8 mouse cellular contexts compared by ENCODE assay signal in genomic region chr17:56035216-56035615, GRCm38 (mm10). TPM values are rescaled to one million over a fixed set of nuclear protein-coding genes. Genes with fewer than 3 reads are reported as not detected.
DNase-seq lines count a peak whose midpoint lies in the region; ATAC-seq and TF ChIP-seq lines count a peak whose summit lies in the region.

No protein-coding gene starts in this region.

- DNase-seq in kidney, adult 2 months = no peak
- no peak for DNase-seq in kidney, adult 9 months
- no peak for DNase-seq in hindbrain, embryonic 14.5 days (ENCODE audit: low spot score)
- DNase-seq in midbrain, embryonic 14.5 days = no peak
- no peak for DNase-seq in frontal cortex, postnatal 10 days (ENCODE audit: low spot score in 2 of 2)
- DNase-seq in thymus, postnatal 36 days = no peak
- no peak for DNase-seq in left cerebral cortex, postnatal 10 days (ENCODE audit: extremely low spot score in 1 of 2, low spot score in 2 of 2)

- no peaks in the 10 kb centered on the region for H3K36me3 ChIP-seq in kidney, adult 2 months (ENCODE audit: control insufficient read depth, insufficient read depth, low read length)
- H3K36me3 ChIP-seq in hindbrain, embryonic 14.5 days (replicated peaks; ENCODE audit: control insufficient read depth, insufficient read depth) = peaks cover 28% of the 10 kb centered on the region
- H3K36me3 ChIP-seq in midbrain, embryonic 14.5 days (ENCODE audit: control insufficient read depth, insufficient read depth, low read length) = peaks cover 24% of the 10 kb centered on the region

- H3K27ac ChIP-seq in kidney, adult 2 months (ENCODE audit: insufficient read depth, low read depth, low read length) = no peak overlapping the region
- no peak overlapping the region for H3K27ac ChIP-seq in cortical plate, adult 2 months (ENCODE audit: insufficient read depth, low read length)
- H3K27ac ChIP-seq in hindbrain, embryonic 14.5 days = no peak overlapping the region
- H3K27ac ChIP-seq in midbrain, embryonic 14.5 days (replicated peaks; ENCODE audit: low read depth, low read length) = no peak overlapping the region

- H3K9ac ChIP-seq in hindbrain, embryonic 14.5 days = peak overlapping the region; percentile 94
- H3K9ac ChIP-seq in midbrain, embryonic 14.5 days (replicated peaks; ENCODE audit: low read length) = peak overlapping the region; percentile 80; the same call in 1 of the 2 replicates

- peaks cover 27% of the 10 kb centered on the region for H3K4me1 ChIP-seq in kidney, adult 2 months (ENCODE audit: control insufficient read depth, insufficient read depth, low read length)
- peaks cover 10% of the 10 kb centered on the region for H3K4me1 ChIP-seq in cortical plate, adult 2 months (ENCODE audit: control insufficient read depth, insufficient read depth, low read length)
- H3K4me1 ChIP-seq in hindbrain, embryonic 14.5 days (replicated peaks; ENCODE audit: control insufficient read depth, insufficient read depth, low read length) = peaks cover 12% of the 10 kb centered on the region; the same call in 1 of the 2 replicates
- H3K4me1 ChIP-seq in midbrain, embryonic 14.5 days (ENCODE audit: control insufficient read depth, insufficient read depth, low read length) = peaks cover 11% of the 10 kb centered on the region

- ATAC-seq in hindbrain, embryonic 14.5 days (ENCODE audit: low FRiP score) = no peak
- ATAC-seq in midbrain, embryonic 14.5 days (ENCODE audit: low FRiP score, low TSS enrichment) = no peak

- TF ChIP-seq POLR2A in kidney, adult 2 months (IDR thresholded peaks at IDR 0.05; ENCODE audit: low read depth, low read length) = no peak
- TF ChIP-seq POLR2A in cortical plate, adult 2 months (IDR thresholded peaks at IDR 0.05; ENCODE audit: extremely low read depth, insufficient read depth, low read length) = no peak

- intact Hi-C loops in left cerebral cortex, postnatal 10 days (cut with DNase I) = no loop called here

- no peak for TF ChIP-seq CTCF in kidney, adult 2 months (conservative IDR thresholded peaks at IDR 0.05; ENCODE audit: insufficient read depth, insufficient read length, low read depth, low read length)
- TF ChIP-seq CTCF in cortical plate, adult 2 months (IDR thresholded peaks at IDR 0.05; ENCODE audit: extremely low read depth, insufficient read depth, low read length) = no peak

- WGBS in kidney, adult 2 months = 46% methylated on average over 4 of the region's 4 CpGs
- WGBS in hindbrain, embryonic 14.5 days = 83% methylated on average over 4 of the region's 4 CpGs
- 94% methylated on average over 4 of the region's 4 CpGs for WGBS in midbrain, embryonic 14.5 days

- H3K4me3 ChIP-seq in kidney, adult 2 months (ENCODE audit: insufficient read depth, low read depth, low read length) = 0 out of 2 replicates have a peak overlapping the region, but pooled peaks have one; percentile 4
- peak overlapping the region; percentile 58 for H3K4me3 ChIP-seq in cortical plate, adult 2 months (ENCODE audit: insufficient read depth, low read length)
- H3K4me3 ChIP-seq in hindbrain, embryonic 14.5 days (replicated peaks; ENCODE audit: low read length) = peak overlapping the region; percentile 94
- peak overlapping the region; percentile 88; the same call in 1 of the 2 replicates for H3K4me3 ChIP-seq in midbrain, embryonic 14.5 days (replicated peaks; ENCODE audit: low read depth, low read length)

- H3K4me2 ChIP-seq in hindbrain, embryonic 14.5 days (replicated peaks) = peak overlapping the region; percentile 61
- H3K4me2 ChIP-seq in midbrain, embryonic 14.5 days (ENCODE audit: low read length) = peak overlapping the region; percentile 69

- H3K27me3 ChIP-seq in kidney, adult 2 months (replicated peaks; ENCODE audit: control insufficient read depth, insufficient read depth, low read length) = no peaks in the 10 kb centered on the region
- no peaks in the 10 kb centered on the region for H3K27me3 ChIP-seq in hindbrain, embryonic 14.5 days (ENCODE audit: control insufficient read depth, insufficient read depth, low read length)
- no peaks in the 10 kb centered on the region for H3K27me3 ChIP-seq in midbrain, embryonic 14.5 days (ENCODE audit: control insufficient read depth, insufficient read depth, low read length)

- H3K9me3 ChIP-seq in hindbrain, embryonic 14.5 days (ENCODE audit: control insufficient read depth, low read length) = no peaks in the 10 kb centered on the region
- no peaks in the 10 kb centered on the region for H3K9me3 ChIP-seq in midbrain, embryonic 14.5 days (ENCODE audit: control insufficient read depth, low read length)

RNA-seq across cellular contexts. Expression of gene Sh3gl1, which starts 1.2 kb away (rescaled TPM):
- 48.7 and 56.7 TPM in 2 replicates for polyA plus RNA-seq in kidney, adult 2 months (2012; rRNA removed)
- 56.5 and 59.4 TPM in 2 replicates for polyA plus RNA-seq in cortical plate, adult 2 months (2012; rRNA removed)
- 91.1 and 94.1 TPM in 2 replicates for polyA plus RNA-seq in hindbrain, embryonic 14.5 days (2014; fragmentation: Nextera tagmentation; extraction: Ambion mirVana)
- 96.2 and 96.3 TPM in 2 replicates for polyA plus RNA-seq in midbrain, embryonic 14.5 days (2014; fragmentation: Nextera tagmentation; extraction: Ambion mirVana)
- total RNA-seq in left cerebral cortex, postnatal 10 days (2021) = 10 to 100 TPM; 53.7 TPM

RNA-seq across cellular contexts. Expression of gene Chaf1a, which starts 5.0 kb away (rescaled TPM):
- polyA plus RNA-seq in kidney, adult 2 months (2012; rRNA removed) = 1.0 and 1.2 TPM in 2 replicates
- 2.6 and 2.8 TPM in 2 replicates for polyA plus RNA-seq in cortical plate, adult 2 months (2012; rRNA removed)
- polyA plus RNA-seq in hindbrain, embryonic 14.5 days (2014; fragmentation: Nextera tagmentation; extraction: Ambion mirVana) = 3.1 and 3.6 TPM in 2 replicates
- polyA plus RNA-seq in midbrain, embryonic 14.5 days (2014; fragmentation: Nextera tagmentation; extraction: Ambion mirVana) = 3.3 and 4.8 TPM in 2 replicates
- total RNA-seq in left cerebral cortex, postnatal 10 days (2021) = 1 to 10 TPM; 5.1 to 5.7 TPM

RNA-seq across cellular contexts. Expression of gene Mpnd, which starts 29.7 kb away (rescaled TPM):
- polyA plus RNA-seq in kidney, adult 2 months (2012; rRNA removed) = 98.3 and 116 TPM in 2 replicates
- polyA plus RNA-seq in cortical plate, adult 2 months (2012; rRNA removed) = 142 and 154 TPM in 2 replicates
- 146 and 151 TPM in 2 replicates for polyA plus RNA-seq in hindbrain, embryonic 14.5 days (2014; fragmentation: Nextera tagmentation; extraction: Ambion mirVana)
- polyA plus RNA-seq in midbrain, embryonic 14.5 days (2014; fragmentation: Nextera tagmentation; extraction: Ambion mirVana) = 164 and 169 TPM in 2 replicates
- total RNA-seq in left cerebral cortex, postnatal 10 days (2021) = 100 to 1,000 TPM; 111 to 115 TPM

RNA-seq across cellular contexts. Expression of gene Stap2, which starts 29.8 kb away (rescaled TPM):
- 20.1 and 22.6 TPM in 2 replicates for polyA plus RNA-seq in kidney, adult 2 months (2012; rRNA removed)
- 6.0 TPM in 2 replicates for polyA plus RNA-seq in cortical plate, adult 2 months (2012; rRNA removed)
- 5.6 and 6.0 TPM in 2 replicates for polyA plus RNA-seq in hindbrain, embryonic 14.5 days (2014; fragmentation: Nextera tagmentation; extraction: Ambion mirVana)
- 5.1 and 5.5 TPM in 2 replicates for polyA plus RNA-seq in midbrain, embryonic 14.5 days (2014; fragmentation: Nextera tagmentation; extraction: Ambion mirVana)
- 1 to 10 TPM; 4.4 TPM for total RNA-seq in left cerebral cortex, postnatal 10 days (2021)

RNA-seq across cellular contexts. Expression of gene Ubxn6, which starts 39.6 kb away (rescaled TPM):
- 75.6 and 90.3 TPM in 2 replicates for polyA plus RNA-seq in kidney, adult 2 months (2012; rRNA removed)
- polyA plus RNA-seq in cortical plate, adult 2 months (2012; rRNA removed) = 109 and 120 TPM in 2 replicates
- 72.0 and 75.6 TPM in 2 replicates for polyA plus RNA-seq in hindbrain, embryonic 14.5 days (2014; fragmentation: Nextera tagmentation; extraction: Ambion mirVana)
- 74.9 and 79.5 TPM in 2 replicates for polyA plus RNA-seq in midbrain, embryonic 14.5 days (2014; fragmentation: Nextera tagmentation; extraction: Ambion mirVana)
- total RNA-seq in left cerebral cortex, postnatal 10 days (2021) = 10 to 100 TPM; 79.8 to 87.9 TPM

Comparison
In these comparisons a context has a peak if more than half of its experiments do, and no peak if none do; other contexts are left out.
1. H3K4me3 ChIP-seq: peak in every context shown above with its lines; median percentile 94 in hindbrain, embryonic 14.5 days; 88 in midbrain, embryonic 14.5 days; 58 in cortical plate, adult 2 months; 4 in kidney, adult 2 months.